Mouse (Mus musculus): ENCODE measurements around the gene Gm16867. TPM values are rescaled to one million over a fixed set of nuclear protein-coding genes. Genes with fewer than 3 reads are reported as not detected.
"Not testable (repeated sequence)": the region's sequence is repeated elsewhere in the genome, so short reads cannot be mapped to it uniquely, and the experiment has no call there.

Gm16867 gene
- not detected in 2 replicates for polyA plus RNA-seq (2015; fragmentation: Nextera tagmentation; extraction: Ambion mirVana)

DNA sequence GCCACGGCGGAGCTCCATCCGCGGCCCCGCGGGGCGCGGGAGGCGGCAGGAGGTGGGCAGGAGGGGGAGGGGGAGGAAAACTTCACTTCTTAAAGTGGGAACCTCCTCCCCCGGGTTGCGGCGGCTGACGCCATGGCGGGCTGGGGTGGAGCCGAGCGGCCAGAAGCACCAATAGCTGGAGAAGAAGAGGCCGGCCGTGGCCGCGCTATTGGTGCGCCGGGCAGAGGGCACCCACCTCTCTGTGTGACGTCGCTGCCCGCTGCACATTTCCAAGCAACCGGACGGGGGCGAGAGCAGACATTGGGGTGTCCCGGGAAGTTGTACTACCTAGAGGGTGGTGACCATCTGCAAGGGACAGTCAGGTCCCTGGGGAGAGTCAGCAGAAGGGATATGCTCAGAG is at the start of gene Gm16867:
Gene Gm16867, minus strand, starts transcription at position 189 of the 400 bp plus-strand sequence.
- not testable (repeated sequence) for H3K9ac ChIP-seq (ENCODE audit: low read length); H3K4me1 ChIP-seq (ENCODE audit: control insufficient read depth, insufficient read depth, low read length); H3K27ac ChIP-seq (ENCODE audit: low read length); H3K36me3 ChIP-seq (ENCODE audit: control insufficient read depth, insufficient read depth, low read length); H3K27me3 ChIP-seq (ENCODE audit: control insufficient read depth, insufficient read depth, low read length); H3K9me3 ChIP-seq (replicated peaks; ENCODE audit: control insufficient read depth, low read length); H3K4me3 ChIP-seq (replicated peaks; ENCODE audit: low read length); H3K4me2 ChIP-seq (ENCODE audit: low read depth, low read length)
- WGBS, result no CpG with 5 or more reads among the region's 29 CpGs
- peak; percentile 99 for ATAC-seq (ENCODE audit: insufficient read depth, low FRiP score)

- H3K9me3 ChIP-seq (replicated peaks; ENCODE audit: control insufficient read depth, low read length); H3K27me3 ChIP-seq (ENCODE audit: control insufficient read depth, insufficient read depth, low read length); ATAC-seq (ENCODE audit: insufficient read depth, low FRiP score); H3K4me2 ChIP-seq (ENCODE audit: low read depth, low read length); H3K27ac ChIP-seq (ENCODE audit: low read length); H3K4me3 ChIP-seq (replicated peaks; ENCODE audit: low read length); H3K4me1 ChIP-seq (ENCODE audit: control insufficient read depth, insufficient read depth, low read length); H3K36me3 ChIP-seq (ENCODE audit: control insufficient read depth, insufficient read depth, low read length); H3K9ac ChIP-seq (ENCODE audit: low read length): not testable (repeated sequence)
- no CpG with 5 or more reads among the region's 4 CpGs for WGBS
These were observed 44.1 kb upstream of the Gm16867 start for GRCm38 (mm10) chr14:69547310-69547709.

DNA sequence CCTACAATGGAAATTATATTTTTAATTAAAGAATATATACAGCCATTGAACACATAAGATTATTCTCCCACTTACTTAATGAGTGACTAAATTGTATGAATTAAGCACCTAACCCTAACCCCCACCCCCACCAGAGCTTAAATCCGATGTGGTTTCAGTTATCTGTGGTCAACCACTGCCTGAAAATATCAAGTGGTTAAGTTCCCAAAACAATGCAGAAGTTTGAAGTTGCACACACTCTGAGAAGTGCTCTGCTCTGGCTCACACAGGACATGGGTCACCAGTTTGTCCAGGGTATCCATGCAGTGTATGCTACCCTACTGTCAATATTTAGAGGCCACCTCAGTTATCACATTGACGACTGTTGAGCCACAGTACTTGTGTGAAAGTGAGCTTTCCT is 41.9 kb upstream of the Gm16867 start:
- H3K27ac ChIP-seq (ENCODE audit: low read length); H3K4me3 ChIP-seq (replicated peaks; ENCODE audit: low read length); H3K4me1 ChIP-seq (ENCODE audit: control insufficient read depth, insufficient read depth, low read length); H3K27me3 ChIP-seq (ENCODE audit: control insufficient read depth, insufficient read depth, low read length); H3K36me3 ChIP-seq (ENCODE audit: control insufficient read depth, insufficient read depth, low read length); ATAC-seq (ENCODE audit: insufficient read depth, low FRiP score); H3K4me2 ChIP-seq (ENCODE audit: low read depth, low read length); H3K9ac ChIP-seq (ENCODE audit: low read length); H3K9me3 ChIP-seq (replicated peaks; ENCODE audit: control insufficient read depth, low read length): not testable (repeated sequence)
- no CpG with 5 or more reads among the region's 2 CpGs for WGBS

DNA sequence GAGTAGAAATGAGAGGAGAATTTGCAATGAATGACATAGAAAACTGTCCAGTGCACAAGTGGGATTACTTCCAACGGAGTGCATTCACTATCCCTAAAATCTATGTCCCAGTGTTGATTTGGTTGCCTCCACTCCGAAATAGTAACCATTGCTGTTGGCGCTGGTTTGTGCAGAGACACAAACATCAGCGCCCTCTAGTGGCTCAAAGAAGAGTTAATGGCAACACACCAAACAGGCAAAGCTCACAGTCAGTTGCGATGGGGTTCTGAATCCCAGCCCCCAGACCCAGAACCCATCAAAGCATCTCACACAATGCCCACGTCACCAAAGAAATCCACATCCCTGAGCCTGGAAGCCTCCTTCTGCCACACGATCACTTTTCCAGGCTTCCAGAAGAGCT is 40.9 kb upstream of the Gm16867 start:
- H3K27ac ChIP-seq (ENCODE audit: low read length); H3K4me2 ChIP-seq (ENCODE audit: low read depth, low read length); H3K9me3 ChIP-seq (replicated peaks; ENCODE audit: control insufficient read depth, low read length); H3K36me3 ChIP-seq (ENCODE audit: control insufficient read depth, insufficient read depth, low read length); ATAC-seq (ENCODE audit: insufficient read depth, low FRiP score); H3K4me3 ChIP-seq (replicated peaks; ENCODE audit: low read length); H3K27me3 ChIP-seq (ENCODE audit: control insufficient read depth, insufficient read depth, low read length); H3K9ac ChIP-seq (ENCODE audit: low read length); H3K4me1 ChIP-seq (ENCODE audit: control insufficient read depth, insufficient read depth, low read length): not testable (repeated sequence)
- WGBS, result no CpG with 5 or more reads among the region's 7 CpGs

DNA sequence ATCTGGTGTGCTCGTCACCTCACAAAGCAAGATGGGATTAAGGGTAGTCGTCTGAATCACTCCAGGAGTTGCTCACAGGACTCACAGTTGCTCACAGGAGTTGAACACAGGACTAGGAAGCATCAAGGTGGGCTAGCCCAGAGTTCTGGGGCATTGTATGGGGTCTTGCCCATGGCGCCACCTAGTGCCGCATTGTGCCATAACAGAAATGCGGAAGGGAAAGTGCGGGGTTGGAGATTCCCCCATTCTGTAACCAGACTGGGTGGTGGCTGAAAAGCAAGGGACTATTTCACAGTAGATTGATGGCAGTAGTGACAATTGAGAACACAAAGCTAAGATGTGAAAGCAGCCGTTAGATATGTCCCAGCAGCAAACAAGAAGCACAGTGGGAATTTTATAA is 39.5 kb upstream of the Gm16867 start:
- H3K9me3 ChIP-seq (replicated peaks; ENCODE audit: control insufficient read depth, low read length); H3K4me1 ChIP-seq (ENCODE audit: control insufficient read depth, insufficient read depth, low read length); H3K27me3 ChIP-seq (ENCODE audit: control insufficient read depth, insufficient read depth, low read length); ATAC-seq (ENCODE audit: insufficient read depth, low FRiP score); H3K4me3 ChIP-seq (replicated peaks; ENCODE audit: low read length); H3K4me2 ChIP-seq (ENCODE audit: low read depth, low read length); H3K27ac ChIP-seq (ENCODE audit: low read length); H3K9ac ChIP-seq (ENCODE audit: low read length); H3K36me3 ChIP-seq (ENCODE audit: control insufficient read depth, insufficient read depth, low read length): not testable (repeated sequence)
- no CpG with 5 or more reads among the region's 7 CpGs for WGBS

DNA sequence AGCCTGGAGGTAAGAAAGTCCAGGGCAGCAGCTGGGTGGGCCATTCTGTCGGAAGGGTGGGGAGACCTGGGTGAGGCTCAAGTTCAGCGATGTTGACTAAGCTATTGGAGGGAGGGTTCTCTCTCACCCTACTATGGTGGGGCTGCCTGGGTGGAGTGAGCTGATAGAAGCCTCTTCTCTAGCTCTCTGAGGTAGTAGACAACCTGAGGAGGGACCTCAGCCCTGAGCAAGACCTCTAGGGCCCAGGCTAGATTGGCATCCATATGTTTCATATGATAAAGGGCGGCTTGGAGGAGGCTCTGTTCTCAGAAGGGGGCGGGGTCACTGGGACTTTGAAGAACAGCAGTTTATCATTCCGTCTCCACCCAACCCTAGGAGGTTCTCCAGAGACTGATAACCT is 37.0 kb upstream of the Gm16867 start:
- H3K27me3 ChIP-seq (ENCODE audit: control insufficient read depth, insufficient read depth, low read length); H3K9me3 ChIP-seq (replicated peaks; ENCODE audit: control insufficient read depth, low read length); H3K4me3 ChIP-seq (replicated peaks; ENCODE audit: low read length); H3K9ac ChIP-seq (ENCODE audit: low read length); H3K4me1 ChIP-seq (ENCODE audit: control insufficient read depth, insufficient read depth, low read length); H3K36me3 ChIP-seq (ENCODE audit: control insufficient read depth, insufficient read depth, low read length); H3K4me2 ChIP-seq (ENCODE audit: low read depth, low read length); H3K27ac ChIP-seq (ENCODE audit: low read length): not testable (repeated sequence)
- WGBS, result no CpG with 5 or more reads among the region's 5 CpGs
- ATAC-seq (ENCODE audit: insufficient read depth, low FRiP score), result peak; percentile 62; the same call in 1 of the 2 replicates

GRCm38 (mm10) chr14:69536539-69536938 is 33.4 kb upstream of the Gm16867 start:
- not testable (repeated sequence) for H3K27ac ChIP-seq (ENCODE audit: low read length); H3K4me3 ChIP-seq (replicated peaks; ENCODE audit: low read length); ATAC-seq (ENCODE audit: insufficient read depth, low FRiP score); H3K36me3 ChIP-seq (ENCODE audit: control insufficient read depth, insufficient read depth, low read length); H3K4me1 ChIP-seq (ENCODE audit: control insufficient read depth, insufficient read depth, low read length); H3K9me3 ChIP-seq (replicated peaks; ENCODE audit: control insufficient read depth, low read length); H3K4me2 ChIP-seq (ENCODE audit: low read depth, low read length); H3K9ac ChIP-seq (ENCODE audit: low read length); H3K27me3 ChIP-seq (ENCODE audit: control insufficient read depth, insufficient read depth, low read length)
- no CpG with 5 or more reads among the region's 7 CpGs for WGBS

DNA sequence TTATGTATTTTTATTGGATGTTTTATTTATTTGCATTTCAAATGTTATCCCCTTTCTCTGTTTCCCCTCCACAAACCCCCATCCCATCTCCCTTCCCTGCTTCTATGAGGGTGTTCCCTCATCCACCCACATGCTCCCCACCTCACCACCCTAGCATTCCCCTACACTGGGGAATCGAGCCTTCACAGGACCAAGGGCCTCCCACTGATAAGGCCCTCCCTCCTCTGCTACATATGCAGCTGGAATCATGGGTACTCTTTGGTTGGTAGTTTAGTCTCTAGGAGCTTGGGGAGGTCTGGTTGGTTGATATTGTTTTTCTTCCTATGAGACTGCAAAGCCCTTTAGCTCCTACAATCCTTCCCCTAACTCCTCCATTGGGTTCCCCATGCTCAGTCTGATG is 23.0 kb upstream of the Gm16867 start:
- not testable (repeated sequence) for H3K27me3 ChIP-seq (ENCODE audit: control insufficient read depth, insufficient read depth, low read length); H3K27ac ChIP-seq (ENCODE audit: low read length); H3K9ac ChIP-seq (ENCODE audit: low read length); H3K9me3 ChIP-seq (replicated peaks; ENCODE audit: control insufficient read depth, low read length); ATAC-seq (ENCODE audit: insufficient read depth, low FRiP score); H3K4me2 ChIP-seq (ENCODE audit: low read depth, low read length); H3K4me1 ChIP-seq (ENCODE audit: control insufficient read depth, insufficient read depth, low read length); H3K4me3 ChIP-seq (replicated peaks; ENCODE audit: low read length); H3K36me3 ChIP-seq (ENCODE audit: control insufficient read depth, insufficient read depth, low read length)
- no CpG with 5 or more reads among the region's 1 CpGs for WGBS

- not testable (repeated sequence) for H3K4me3 ChIP-seq (replicated peaks; ENCODE audit: low read length); H3K9me3 ChIP-seq (replicated peaks; ENCODE audit: control insufficient read depth, low read length); H3K9ac ChIP-seq (ENCODE audit: low read length); H3K27ac ChIP-seq (ENCODE audit: low read length); H3K36me3 ChIP-seq (ENCODE audit: control insufficient read depth, insufficient read depth, low read length); H3K27me3 ChIP-seq (ENCODE audit: control insufficient read depth, insufficient read depth, low read length); ATAC-seq (ENCODE audit: insufficient read depth, low FRiP score); H3K4me1 ChIP-seq (ENCODE audit: control insufficient read depth, insufficient read depth, low read length); H3K4me2 ChIP-seq (ENCODE audit: low read depth, low read length)
- WGBS, result no CpG with 5 or more reads among the region's 1 CpGs
These were observed 19.8 kb upstream of the Gm16867 start for GRCm38 (mm10) chr14:69523001-69523400.

- not testable (repeated sequence) for H3K4me3 ChIP-seq (replicated peaks; ENCODE audit: low read length); H3K36me3 ChIP-seq (ENCODE audit: control insufficient read depth, insufficient read depth, low read length); ATAC-seq (ENCODE audit: insufficient read depth, low FRiP score); H3K27me3 ChIP-seq (ENCODE audit: control insufficient read depth, insufficient read depth, low read length); H3K4me1 ChIP-seq (ENCODE audit: control insufficient read depth, insufficient read depth, low read length); H3K9me3 ChIP-seq (replicated peaks; ENCODE audit: control insufficient read depth, low read length); H3K4me2 ChIP-seq (ENCODE audit: low read depth, low read length); H3K27ac ChIP-seq (ENCODE audit: low read length); H3K9ac ChIP-seq (ENCODE audit: low read length)
- no CpG with 5 or more reads among the region's 2 CpGs for WGBS
These were observed 17.6 kb upstream of the Gm16867 start for GRCm38 (mm10) chr14:69520810-69521209.
